Mouse (Mus musculus) liver, postnatal 0 days (tissue): ENCODE measurements at regions not wholly inside any gene's neighbourhood (a gene's known extent, or its start where the extent isn't known, plus 50 kb on each side); places are given as distances from the start of the nearest gene placed in this dataset.
"Not testable (repeated sequence)": the region's sequence is repeated elsewhere in the genome, so short reads cannot be mapped to it uniquely, and the experiment has no call there.

ENCODE experiments used
- ATAC-seq: fragments of 200-750 bp; cut with Nextera tagmentation; 2 replicates; pipeline ENCODE4 v1.8.0; 2017; ENCODE audit warnings: mild to moderate bottlenecking, moderate library complexity
- DNase-seq: peaks from one replicate; pipeline ENCODE4 v3.0.0-alpha.2; 2016
- H3K27ac ChIP-seq: fragments of 300-500 bp; sonication (generic); 2 replicates; pipeline ENCODE4 v1.5.1; 2014; ENCODE audit warnings: antibody characterized with exemption, moderate library complexity, mild to moderate bottlenecking, low read depth
- H3K27me3 ChIP-seq: fragments of 300-500 bp; sonication (generic); 2 replicates; pipeline ENCODE4 v1.6.1; 2014; ENCODE audit warnings: low read length, control low read depth, mixed read lengths; ENCODE audit not compliant: insufficient read depth
- H3K36me3 ChIP-seq: fragments of 300-500 bp; sonication (generic); replicated peaks from 2 replicates; pipeline ENCODE4 v1.6.1; 2014; ENCODE audit warnings: mild to moderate bottlenecking, control low read depth, low read length, moderate library complexity, mixed read lengths; ENCODE audit not compliant: insufficient read depth
- H3K4me1 ChIP-seq: fragments of 300-500 bp; sonication (generic); 2 replicates; pipeline ENCODE4 v1.6.1; 2014; ENCODE audit warnings: antibody characterized with exemption, mild to moderate bottlenecking, control low read depth; ENCODE audit not compliant: insufficient read depth
- H3K4me2 ChIP-seq: fragments of 300-500 bp; sonication (generic); 2 replicates; pipeline ENCODE4 v1.6.1; 2014; ENCODE audit warnings: low read depth, mild to moderate bottlenecking, low read length, moderate library complexity, mixed read lengths
- H3K4me3 ChIP-seq: fragments of 300-500 bp; sonication (generic); 2 replicates; pipeline ENCODE4 v1.5.1; 2014; ENCODE audit warnings: low read depth, low read length
- H3K9ac ChIP-seq: fragments of 300-500 bp; sonication (generic); replicated peaks from 2 replicates; pipeline ENCODE4 v1.6.1; 2014; ENCODE audit warnings: mild to moderate bottlenecking, moderate library complexity
- H3K9me3 ChIP-seq: fragments of 300-500 bp; sonication (generic); 2 replicates; pipeline ENCODE4 v1.6.1; 2016; ENCODE audit warnings: mild to moderate bottlenecking, control low read depth, low read length, mixed read lengths
- CTCF ChIP-seq: sonication (generic); IDR thresholded peaks from 2 replicates; pipeline ENCODE4 v1.5.1; 2016; ENCODE audit warnings: antibody characterized with exemption, low read depth
- EP300 ChIP-seq: IDR thresholded peaks from 2 replicates; pipeline ENCODE4 v1.6.1; 2016; ENCODE audit warnings: antibody characterized with exemption, low read depth, mild to moderate bottlenecking
- WGBS: fragments of 180-500 bp; shearing (Covaris S2); extraction: QIAGEN DNeasy Blood & Tissue Kit; methylation state at CpG from one replicate; pipeline ENCODE4 v1.1.7; 2014; ENCODE audit not compliant: insufficient replicate concordance; 5-methylcytosine and 5-hydroxymethylcytosine counted together

DNA sequence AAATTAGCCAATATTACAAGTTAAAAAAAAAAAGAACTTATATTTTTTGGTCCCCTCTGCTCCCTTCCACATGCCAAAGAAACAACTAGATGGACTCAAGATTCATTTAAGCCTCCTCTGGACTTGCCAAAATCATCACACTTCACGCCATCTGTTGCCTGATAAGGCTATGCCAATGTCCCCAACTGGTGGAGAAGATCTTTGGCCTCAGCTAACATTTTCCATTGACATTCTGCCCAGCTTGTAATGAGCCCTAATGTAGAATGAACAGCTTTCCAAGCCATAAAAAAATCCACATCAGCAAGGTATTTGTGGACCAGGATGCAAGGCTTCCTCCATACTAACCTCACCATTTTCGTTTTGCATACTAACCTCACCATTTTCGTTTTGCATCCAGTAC lies 531.2 kb downstream of the Synb start:
- Histone ChIP-seq H3K9me3 (no peaks in the 10 kb centered on the region), H3K27ac (no peak overlapping the region), H3K4me2 (no peak overlapping the region), H3K36me3 (no peaks in the 10 kb centered on the region), H3K4me1 (no peaks in the 10 kb centered on the region), H3K27me3 (no peaks in the 10 kb centered on the region), H3K4me3 (no peak overlapping the region), H3K9ac (no peak overlapping the region)
- WGBS = 63% methylated on average over 3 of the region's 3 CpGs
- TF ChIP-seq CTCF = no peak
- TF ChIP-seq EP300 = no peak
- ATAC-seq = no peak
- DNase-seq = no peak

DNA sequence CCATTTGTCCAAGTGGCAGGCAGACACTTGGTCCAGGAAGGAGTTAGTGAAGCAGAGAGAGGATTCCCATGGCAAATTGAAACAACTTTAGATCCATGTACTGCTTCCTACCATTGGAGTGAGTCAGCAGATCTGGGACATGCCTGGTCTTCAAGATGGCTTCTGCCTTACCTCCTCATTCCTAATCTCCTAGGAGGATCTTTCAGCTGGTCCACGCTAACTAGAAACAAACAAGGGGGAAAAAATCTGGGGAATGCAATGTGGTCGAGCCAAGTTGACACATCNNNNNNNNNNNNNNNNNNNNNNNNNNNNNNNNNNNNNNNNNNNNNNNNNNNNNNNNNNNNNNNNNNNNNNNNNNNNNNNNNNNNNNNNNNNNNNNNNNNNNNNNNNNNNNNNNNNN lies 549.4 kb downstream of the Synb start:
- TF ChIP-seq EP300 = no peak
- H3K4me1 ChIP-seq = no peaks in the 10 kb centered on the region

DNA sequence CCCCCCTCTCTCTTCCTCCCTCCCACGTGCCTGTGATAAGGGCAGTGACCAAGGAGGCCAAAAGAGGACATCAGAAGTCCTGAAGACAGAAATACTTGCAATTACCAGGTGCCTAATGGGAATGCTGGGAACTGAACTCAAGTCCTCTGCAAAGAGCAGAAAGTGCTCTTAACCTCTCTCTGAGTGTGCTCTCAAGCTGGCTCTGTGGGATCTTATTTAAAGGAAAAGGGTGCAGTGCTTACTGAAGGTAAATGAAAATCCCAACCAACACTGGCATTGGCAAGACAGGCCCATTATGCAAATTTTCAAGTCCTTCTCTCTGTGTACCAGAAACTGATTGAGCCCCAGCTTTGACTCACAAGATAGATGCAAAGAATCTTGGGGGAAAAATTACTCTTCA lies 555.6 kb downstream of the Synb start:
- TF ChIP-seq EP300 (no peak), CTCF (no peak)
- no peaks in the 10 kb centered on the region for H3K4me1 ChIP-seq
- H3K9me3 ChIP-seq = no peaks in the 10 kb centered on the region
- no peaks in the 10 kb centered on the region for H3K36me3 ChIP-seq
- H3K9ac ChIP-seq = no peak overlapping the region
- no peaks in the 10 kb centered on the region for H3K27me3 ChIP-seq
- no peak overlapping the region for H3K4me3 ChIP-seq
- H3K4me2 ChIP-seq = no peak overlapping the region
- no peak for ATAC-seq
- DNase-seq = no peak
- WGBS = no CpG with 5 or more reads among the region's 1 CpGs
- H3K27ac ChIP-seq = no peak overlapping the region

More for the DNA sequence above, 549.4 kb downstream of the Synb start:
- 54% methylated on average over 2 of the region's 2 CpGs for WGBS
- no peaks in the 10 kb centered on the region for H3K36me3 ChIP-seq
- H3K27me3 ChIP-seq = no peaks in the 10 kb centered on the region
- DNase-seq (no peak), ATAC-seq (no peak)
- H3K4me2 ChIP-seq = no peak overlapping the region
- H3K9ac ChIP-seq = no peak overlapping the region
- H3K27ac ChIP-seq = no peak overlapping the region
- no peak overlapping the region for H3K4me3 ChIP-seq
- no peaks in the 10 kb centered on the region for H3K9me3 ChIP-seq

DNA sequence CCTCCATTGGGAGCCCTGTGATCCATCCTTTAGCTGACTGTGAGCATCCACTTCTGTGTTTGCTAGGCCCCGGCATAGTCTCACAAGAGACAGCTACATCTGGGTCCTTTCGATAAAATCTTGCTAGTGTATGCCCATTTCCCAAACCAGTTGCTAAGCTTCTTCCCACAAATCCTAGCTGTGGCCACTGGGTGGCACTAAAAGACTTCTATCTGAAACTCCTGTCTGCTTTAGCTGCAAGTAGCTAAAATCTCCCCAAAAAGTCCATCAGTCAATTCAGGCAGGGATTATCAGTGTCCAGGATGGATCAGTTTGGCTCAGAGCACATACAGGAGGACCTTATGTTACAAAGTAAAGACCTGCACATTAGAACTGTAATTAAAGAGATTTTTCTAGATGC lies 558.3 kb downstream of the Synb start:
- peak; percentile 73 for TF ChIP-seq CTCF

DNA sequence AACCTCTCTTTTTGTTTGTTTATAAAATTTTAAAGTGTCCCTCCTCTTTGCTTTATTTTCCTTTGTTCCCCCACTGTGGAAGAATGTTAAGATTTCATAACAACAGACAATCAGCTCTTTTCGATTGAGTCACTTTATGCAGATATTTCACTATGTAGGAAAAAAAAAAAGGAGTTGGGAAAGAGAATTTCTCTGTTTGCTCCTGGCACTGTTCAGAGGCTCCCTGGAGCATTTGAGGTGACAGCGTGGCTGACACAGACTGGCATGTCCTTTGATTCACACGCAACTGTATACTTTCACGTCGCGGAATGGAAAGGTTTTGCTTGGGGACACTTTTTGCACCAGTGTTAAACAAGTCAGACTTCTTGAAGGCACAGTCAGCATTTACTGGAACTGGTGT lies 572.9 kb downstream of the Synb start:
- Histone ChIP-seq H3K36me3 (no peaks in the 10 kb centered on the region), H3K27ac (no peak overlapping the region), H3K9ac (no peak overlapping the region), H3K27me3 (no peaks in the 10 kb centered on the region), H3K4me1 (no peaks in the 10 kb centered on the region), H3K4me3 (no peak overlapping the region), H3K4me2 (no peak overlapping the region), H3K9me3 (no peaks in the 10 kb centered on the region)
- 71% methylated on average over 6 of the region's 6 CpGs for WGBS
- TF ChIP-seq EP300 = no peak
- no peak for TF ChIP-seq CTCF
- DNase-seq (no peak), ATAC-seq (no peak)

More for the DNA sequence above, 558.3 kb downstream of the Synb start:
- H3K4me3 ChIP-seq, ATAC-seq, H3K9me3 ChIP-seq, H3K36me3 ChIP-seq, H3K4me2 ChIP-seq, H3K27me3 ChIP-seq, H3K27ac ChIP-seq, H3K9ac ChIP-seq, H3K4me1 ChIP-seq: not testable (repeated sequence)
- DNase-seq = peak; percentile 61
- WGBS = 18% methylated on average over 2 of the region's 2 CpGs

DNA sequence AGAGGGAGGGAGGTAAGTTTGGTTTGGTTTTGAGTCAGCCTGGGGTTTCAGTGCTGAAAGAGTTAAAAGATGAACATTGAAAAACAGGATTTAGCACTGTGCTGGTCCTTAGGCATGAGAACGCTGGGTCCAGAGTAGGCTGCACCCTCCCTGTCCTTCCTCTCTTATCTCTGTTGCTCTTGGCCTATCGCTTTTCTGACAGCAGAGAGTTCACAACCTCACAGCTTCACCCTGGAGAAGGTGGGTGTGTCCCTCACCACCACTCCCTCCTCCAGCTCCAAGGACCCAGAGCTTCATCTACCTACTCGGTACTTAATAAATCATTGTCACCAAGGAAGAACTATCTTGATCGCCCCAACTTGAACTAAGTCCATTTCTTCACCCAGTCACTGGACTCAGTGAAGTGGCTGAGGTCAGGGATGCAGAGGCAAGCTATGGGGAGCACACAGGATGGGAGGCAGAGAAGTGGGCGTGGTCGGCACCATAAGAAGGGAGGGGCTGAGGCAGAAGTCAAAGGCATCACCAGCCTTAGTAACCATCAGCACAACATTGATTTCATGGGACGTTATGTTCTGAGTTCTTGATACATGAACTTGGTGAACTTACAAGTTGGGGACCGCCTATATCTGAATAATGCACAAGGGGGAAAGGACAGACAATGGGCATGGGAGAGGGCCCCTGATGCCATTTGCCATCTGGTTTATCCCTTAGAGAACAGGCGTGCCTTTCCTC lies 574.5 kb downstream of the Synb start:
- Histone ChIP-seq H3K4me2 (no peak overlapping the region), H3K27ac (no peak overlapping the region), H3K9ac (no peak overlapping the region), H3K27me3 (no peaks in the 10 kb centered on the region), H3K36me3 (no peaks in the 10 kb centered on the region), H3K4me1 (no peaks in the 10 kb centered on the region), H3K4me3 (no peak overlapping the region), H3K9me3 (no peaks in the 10 kb centered on the region)
- 65% methylated on average over 9 of the region's 9 CpGs for WGBS
- DNase-seq (no peak), ATAC-seq (no peak)
- TF ChIP-seq EP300 = no peak
- no peak for TF ChIP-seq CTCF

DNA sequence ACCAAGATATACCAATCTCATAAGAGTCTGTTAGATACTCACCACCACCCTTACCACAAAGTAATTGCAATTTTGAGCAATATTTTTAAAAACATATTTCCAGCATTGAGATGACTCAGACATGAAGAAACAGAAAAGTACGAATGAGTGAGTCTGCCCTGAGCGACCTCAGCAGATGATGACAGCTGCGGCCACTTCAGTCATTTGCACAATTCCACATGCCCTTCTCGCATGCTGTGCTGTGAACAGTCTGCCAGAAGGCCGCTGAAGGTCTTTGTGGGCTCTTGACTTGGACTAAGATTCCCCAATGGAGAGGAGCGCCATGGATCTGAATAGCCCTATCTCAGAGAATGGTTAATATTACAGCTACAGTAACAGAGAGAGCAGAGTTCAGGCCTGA lies 575.3 kb downstream of the Synb start:
- no peaks in the 10 kb centered on the region for H3K27me3 ChIP-seq
- H3K27ac ChIP-seq = no peak overlapping the region
- 89% methylated on average over 6 of the region's 6 CpGs for WGBS
- H3K4me1 ChIP-seq = no peaks in the 10 kb centered on the region
- no peaks in the 10 kb centered on the region for H3K36me3 ChIP-seq
- TF ChIP-seq EP300 (no peak), CTCF (no peak)
- H3K4me3 ChIP-seq = no peak overlapping the region
- no peaks in the 10 kb centered on the region for H3K9me3 ChIP-seq
- no peak overlapping the region for H3K4me2 ChIP-seq
- ATAC-seq (no peak), DNase-seq (no peak)
- no peak overlapping the region for H3K9ac ChIP-seq
